Mouse (Mus musculus) mouse embryonic stem cell (cell line): ENCODE data around the gene Thop1.

Experiments
- in situ Hi-C, 2 experiments: fragments of 300-500 bp; cut with MboI; formaldehyde crosslinking; loops; 1 replicate in 1 of 2; 3 replicates in 1 of 2; pipeline ENCODE4 v1.14.3; 2019 to 2020; ENCODE audit warnings: low sequenced_read_pairs in 2 of 2, low pct_unique_long_range_greater_than_20kb in 1 of 2, mixed read lengths in 1 of 2; ENCODE audit not compliant: unreplicated experiment in 1 of 2

The Thop1 gene

GRCm38 (mm10) chr10:81090621-81091020 is 20.8 kb downstream of the Thop1 start:
- in situ Hi-C loops, result no loop called here

- in situ Hi-C loops, result no loop called here
Observed at GRCm38 (mm10) chr10:81092465-81093250, 22.8 kb downstream of the Thop1 start.

GRCm38 (mm10) chr10:81094931-81095678 is 25.3 kb downstream of the Thop1 start:
- in situ Hi-C loops, result no loop called here

GRCm38 (mm10) chr10:81105565-81106112 is 35.8 kb downstream of the Thop1 start, which contains the start of gene Map2k2:
Gene Map2k2, plus strand, starts transcription at chr10:81105915.
- in situ Hi-C loops, result no loop called here

GRCm38 (mm10) chr10:81106113-81106721 is 36.4 kb downstream of the Thop1 start:
- in situ Hi-C loops, result no loop called here

GRCm38 (mm10) chr10:81112946-81113345 is 43.1 kb downstream of the Thop1 start:
- in situ Hi-C loops, result no loop called here

- in situ Hi-C loops, result no loop called here
Observed at GRCm38 (mm10) chr10:81119625-81120024, 49.8 kb downstream of the Thop1 start.

- in situ Hi-C loops, result no loop called here
Observed at GRCm38 (mm10) chr10:81120650-81121049, 50.8 kb downstream of the Thop1 start.

GRCm38 (mm10) chr10:81122889-81123288 is 53.1 kb downstream of the Thop1 start:
- in situ Hi-C loops, result no loop called here

GRCm38 (mm10) chr10:81123500-81123899 is 53.7 kb downstream of the Thop1 start:
- in situ Hi-C loops, result no loop called here
